In the genomic region with DNA sequence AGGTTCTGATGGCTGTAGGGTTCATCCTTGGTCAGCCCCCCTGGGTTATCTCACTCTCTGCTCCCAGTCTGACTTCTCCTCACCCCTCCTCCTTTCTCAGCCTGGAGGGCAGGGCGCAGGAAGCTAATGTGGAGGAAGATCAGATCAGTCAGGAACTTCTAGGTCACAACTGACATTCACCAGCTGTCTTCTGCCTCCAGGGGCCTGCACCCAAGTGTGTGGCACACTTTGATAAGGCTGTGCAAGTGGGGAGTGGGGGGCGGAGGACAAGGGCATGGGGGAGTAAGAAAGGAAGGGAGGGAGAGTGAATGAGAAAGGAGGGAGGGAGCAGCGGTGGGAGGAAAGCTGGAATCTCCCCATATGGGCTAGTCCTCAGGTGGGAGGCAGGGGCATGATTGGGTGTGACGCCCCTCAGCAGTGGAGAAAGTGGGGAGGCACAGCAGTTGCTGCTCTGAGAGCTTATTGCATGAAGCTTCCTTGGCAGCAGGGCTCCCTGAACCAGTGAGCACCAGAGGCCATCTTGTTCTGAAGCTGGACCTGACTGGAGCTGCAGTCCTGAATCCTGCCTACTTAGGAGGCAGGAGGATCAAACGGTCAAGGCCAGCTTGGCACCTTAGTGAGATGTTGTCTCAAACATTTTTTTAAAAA, we compare ENCODE assay signal across 1 mouse cellular context.
A peak's percentile ranks its signal among the peaks of the same experiment; 100 is the strongest.
TF ChIP-seq lines count a peak whose summit lies in the region.

No protein-coding gene starts in this region.

TF ChIP-seq in MEL, 35 proteins besides CTCF, POLR2A, EP300 and RAD21 (continued from another document):
- peak; percentile 61; the same call in 1 of the 2 replicates for TF ChIP-seq CHD2 (IDR thresholded peaks at IDR 0.05; ENCODE audit: low read length)
- TF ChIP-seq NELFE (IDR thresholded peaks at IDR 0.05; ENCODE audit: low read depth, low read length) = no peak
- TF ChIP-seq ZKSCAN1 (IDR thresholded peaks at IDR 0.05; ENCODE audit: low read depth, low read length) = peak; percentile 28; the same call in 1 of the 2 replicates
- TF ChIP-seq RCOR1 (IDR thresholded peaks at IDR 0.05; ENCODE audit: low read depth, low read length) = peak; percentile 68
- peak; percentile 92 for TF ChIP-seq MYB (IDR thresholded peaks at IDR 0.05; ENCODE audit: low read depth, low read length)
- TF ChIP-seq MAFK (IDR thresholded peaks at IDR 0.05; ENCODE audit: borderline replicate concordance, low read depth, low read length) = no peak
- peak; percentile 53; the same call in 1 of the 2 replicates for TF ChIP-seq MEF2A (IDR thresholded peaks at IDR 0.05; ENCODE audit: extremely low read depth, insufficient replicate concordance, low read depth, low read length, poor library complexity, severe bottlenecking)
- no peak for TF ChIP-seq NRF1 (IDR thresholded peaks at IDR 0.05; ENCODE audit: insufficient read depth, low read depth, low read length, poor library complexity, severe bottlenecking)
- peak; percentile 99 for TF ChIP-seq ETS1 (IDR thresholded peaks at IDR 0.05; ENCODE audit: low read depth, low read length)
- TF ChIP-seq TBP (IDR thresholded peaks at IDR 0.05; ENCODE audit: low read depth, low read length) = peak; percentile 45; the same call in 1 of the 2 replicates
